Mouse (Mus musculus) CH12.LX (cell line): ENCODE data around the gene Tmprss6. TPM values are rescaled to one million over a fixed set of nuclear protein-coding genes. Genes with fewer than 3 reads are reported as not detected.

Source experiments
- DNase-seq: peaks from one replicate; pipeline ENCODE4 v3.0.0-alpha.2; 2013; ENCODE audit errors: extremely low read depth
- H3K27ac ChIP-seq: 2 replicates; pipeline ENCODE4 v1.5.1; 2012; ENCODE audit warnings: low read depth, mild to moderate bottlenecking, control low read depth, moderate library complexity; ENCODE audit not compliant: insufficient read depth
- H3K27me3 ChIP-seq: replicated peaks from 2 replicates; pipeline ENCODE3; 2012; ENCODE audit warnings: inconsistent platforms
- H3K36me3 ChIP-seq, 2 experiments: replicated peaks in 1 of 2; 2 replicates each; pipeline versions ENCODE3 to v1.6.1; 2012; ENCODE audit warnings: inconsistent platforms in 1 of 2, low read length in 1 of 2, mild to moderate bottlenecking in 1 of 2, mixed read lengths in 1 of 2, moderate library complexity in 1 of 2; ENCODE audit not compliant: control insufficient read depth in 1 of 2, insufficient read depth in 1 of 2
- H3K4me1 ChIP-seq, 2 experiments: 2 replicates each; pipeline ENCODE4 v1.6.1; 2012; ENCODE audit warnings: inconsistent platforms in 1 of 2, moderate library complexity in 1 of 2; ENCODE audit not compliant: insufficient read depth in 2 of 2, control insufficient read depth in 1 of 2
- H3K4me2 ChIP-seq: 2 replicates; pipeline ENCODE4 v1.6.1; 2012; ENCODE audit warnings: low read depth, mild to moderate bottlenecking, control low read depth; ENCODE audit not compliant: poor library complexity, insufficient read depth, severe bottlenecking
- H3K4me3 ChIP-seq, 3 experiments: fragments of 150-350 bp in 1 of 3; sonication (generic) in 1 of 3; replicated peaks in 1 of 3; 2 replicates each; pipeline versions ENCODE3 to v1.5.1; 2011 to 2012; ENCODE audit warnings: low read depth in 2 of 3, low read length in 2 of 3, mild to moderate bottlenecking in 2 of 3, moderate library complexity in 2 of 3, control low read depth in 1 of 3, improper control_type of control experiment in 1 of 3, inconsistent platforms in 1 of 3, mixed read lengths in 1 of 3; ENCODE audit not compliant: poor library complexity in 1 of 3
- H3K79me2 ChIP-seq: replicated peaks from 2 replicates; pipeline ENCODE4 v1.6.1; 2012; ENCODE audit warnings: mild to moderate bottlenecking, moderate library complexity; ENCODE audit not compliant: control insufficient read depth, poor library complexity, insufficient read depth, severe bottlenecking; ENCODE audit errors: extremely low read depth
- H3K9ac ChIP-seq: 2 replicates; pipeline ENCODE4 v1.6.1; 2012; ENCODE audit warnings: low read depth, mild to moderate bottlenecking, control low read depth, moderate library complexity; ENCODE audit not compliant: insufficient read depth
- H3K9me3 ChIP-seq: replicated peaks from 2 replicates; pipeline ENCODE3; 2012; ENCODE audit warnings: low read length, inconsistent platforms, mixed read lengths
- BHLHE40 ChIP-seq: IDR thresholded peaks from 2 replicates; pipeline ENCODE4 v1.6.1; 2011; ENCODE audit warnings: mild to moderate bottlenecking, low read depth, low read length, improper control_type of control experiment
- CHD2 ChIP-seq: IDR thresholded peaks from 2 replicates; pipeline ENCODE4 v1.6.1; 2011; ENCODE audit warnings: low read length, improper control_type of control experiment
- E2F4 ChIP-seq: IDR thresholded peaks from 2 replicates; pipeline ENCODE4 v1.6.1; 2011; ENCODE audit warnings: low read depth, low read length, improper control_type of control experiment; ENCODE audit not compliant: insufficient replicate concordance
- EP300 ChIP-seq: IDR thresholded peaks from 2 replicates; pipeline ENCODE4 v1.6.1; 2011; ENCODE audit warnings: low read length, improper control_type of control experiment
- ETS1 ChIP-seq: conservative IDR thresholded peaks from 2 replicates; pipeline ENCODE4 v1.6.1; 2012; ENCODE audit warnings: low read depth, mild to moderate bottlenecking, inconsistent platforms, low read length, improper control_type of control experiment, moderate library complexity
- GABPA ChIP-seq: IDR thresholded peaks from 2 replicates; pipeline ENCODE4 v1.6.1; 2012; ENCODE audit warnings: low read depth, low read length, improper control_type of control experiment, inconsistent platforms; ENCODE audit not compliant: insufficient replicate concordance
- HCFC1 ChIP-seq: IDR thresholded peaks from 2 replicates; pipeline ENCODE4 v1.6.1; 2012; ENCODE audit warnings: low read depth, mild to moderate bottlenecking, inconsistent platforms, low read length, improper control_type of control experiment
- IRF4 ChIP-seq: IDR thresholded peaks from 2 replicates; pipeline ENCODE4 v1.6.1; 2014; ENCODE audit warnings: low read depth, mild to moderate bottlenecking, inconsistent platforms, low read length, improper control_type of control experiment
- JUND ChIP-seq: conservative IDR thresholded peaks from 2 replicates; pipeline ENCODE4 v1.6.1; 2011; ENCODE audit warnings: low read depth, low read length, improper control_type of control experiment
- MXI1 ChIP-seq: IDR thresholded peaks from 2 replicates; pipeline ENCODE4 v1.6.1; 2011; ENCODE audit warnings: mild to moderate bottlenecking, low read depth, low read length, improper control_type of control experiment
- MYC ChIP-seq: IDR thresholded peaks from 2 replicates; pipeline ENCODE4 v1.6.1; 2011; ENCODE audit warnings: low read depth, mild to moderate bottlenecking, improper control_type of control experiment, low read length
- NELFE ChIP-seq: IDR thresholded peaks from 2 replicates; pipeline ENCODE4 v1.6.1; 2011; ENCODE audit warnings: low read depth, low read length, improper control_type of control experiment
- NRF1 ChIP-seq: IDR thresholded peaks from 2 replicates; pipeline ENCODE4 v1.6.1; 2014; ENCODE audit warnings: low read depth, mild to moderate bottlenecking, inconsistent platforms, low read length, improper control_type of control experiment, moderate library complexity
- PAX5 ChIP-seq: IDR thresholded peaks from 2 replicates; pipeline ENCODE4 v1.6.1; 2012; ENCODE audit warnings: low read length, inconsistent platforms, mixed read lengths
- POLR2A ChIP-seq: IDR thresholded peaks from 2 replicates; pipeline ENCODE4 v1.6.1; 2011; ENCODE audit warnings: low read depth, mild to moderate bottlenecking, improper control_type of control experiment, low read length
- RAD21 ChIP-seq: IDR thresholded peaks from 2 replicates; pipeline ENCODE4 v1.6.1; 2011; ENCODE audit warnings: low read depth, mild to moderate bottlenecking, low read length, improper control_type of control experiment, moderate library complexity
- SIN3A ChIP-seq: IDR thresholded peaks from 2 replicates; pipeline ENCODE4 v1.6.1; 2012; ENCODE audit warnings: low read length, improper control_type of control experiment, inconsistent platforms
- SMC3 ChIP-seq: IDR thresholded peaks from 2 replicates; pipeline ENCODE4 v1.6.1; 2011; ENCODE audit warnings: low read depth, low read length, improper control_type of control experiment
- UBTF ChIP-seq: IDR thresholded peaks from 2 replicates; pipeline ENCODE4 v1.6.1; 2012; ENCODE audit warnings: low read depth, mild to moderate bottlenecking, inconsistent platforms, low read length, improper control_type of control experiment, moderate library complexity
- USF1 ChIP-seq: IDR thresholded peaks from 2 replicates; pipeline ENCODE4 v1.6.1; 2014; ENCODE audit warnings: low read depth, mild to moderate bottlenecking, inconsistent platforms, low read length, improper control_type of control experiment
- ZKSCAN1 ChIP-seq: IDR thresholded peaks from 2 replicates; pipeline ENCODE4 v1.6.1; 2012; ENCODE audit warnings: low read depth, inconsistent platforms, low read length, improper control_type of control experiment, borderline replicate concordance
- ZMIZ1 ChIP-seq: IDR thresholded peaks from 2 replicates; pipeline ENCODE4 v1.6.1; 2012; ENCODE audit warnings: low read depth, mild to moderate bottlenecking, inconsistent platforms, low read length, improper control_type of control experiment
- dilution Hi-C: fragments of 300-500 bp; cut with MboI; formaldehyde crosslinking; loops from 2 replicates; pipeline ENCODE4 v1.14.3; 2020; ENCODE audit warnings: low sequenced_read_pairs; ENCODE audit not compliant: extremely low pct_unique_long_range_greater_than_20kb, extremely low pct_ligation_motif_present
- in situ Hi-C: fragments of 300-500 bp; cut with MboI; formaldehyde crosslinking; loops from 3 replicates; pipeline ENCODE4 v1.14.3; 2019; ENCODE audit warnings: low sequenced_read_pairs, low pct_ligation_motif_present, low pct_unique_long_range_greater_than_20kb, mixed read lengths
- polyA plus RNA-seq: library from polyadenylated mRNA; unstranded; fragments of >175 nt; gene quantifications from 2 replicates; pipeline ENCODE4 v1.2.1, GENCODE M21; 2012; ENCODE audit warnings: low read depth; ENCODE audit not compliant: insufficient read length
- total RNA-seq, 2 experiments: library from RNA; depleted of rRNA; stranded (reverse); fragments of 300-350 nt in 1 of 2; fragments of >200 nt in 1 of 2; gene quantifications; 2 replicates each; pipeline ENCODE4 v1.2.3; 2012 to 2014

Gene Tmprss6
- total and polyA plus RNA-seq, 3 experiments: 0.24 to 0.54 (median 0.34) TPM

DNA sequence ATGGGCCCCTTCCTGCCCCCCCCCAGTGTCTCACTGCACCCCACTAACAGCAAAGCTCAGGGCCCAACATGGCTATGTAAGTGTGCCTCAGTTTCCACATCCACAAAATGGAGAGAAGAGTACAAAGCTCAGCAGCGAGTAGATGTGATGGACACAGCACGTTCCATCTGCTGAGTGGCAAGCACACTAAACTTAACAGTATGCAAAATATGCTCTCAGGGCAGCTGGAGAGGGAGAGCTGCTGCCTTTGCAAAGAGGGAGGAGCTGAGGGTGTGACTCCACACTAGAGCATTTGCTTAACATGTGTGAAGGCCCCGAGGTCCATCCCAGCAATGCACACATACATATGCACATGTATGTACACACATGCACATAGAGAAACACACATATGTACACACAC lies 15.5 kb downstream of the Tmprss6 start:
- DNase-seq: peak; percentile 61
- dilution Hi-C loops: no loop called here

DNA sequence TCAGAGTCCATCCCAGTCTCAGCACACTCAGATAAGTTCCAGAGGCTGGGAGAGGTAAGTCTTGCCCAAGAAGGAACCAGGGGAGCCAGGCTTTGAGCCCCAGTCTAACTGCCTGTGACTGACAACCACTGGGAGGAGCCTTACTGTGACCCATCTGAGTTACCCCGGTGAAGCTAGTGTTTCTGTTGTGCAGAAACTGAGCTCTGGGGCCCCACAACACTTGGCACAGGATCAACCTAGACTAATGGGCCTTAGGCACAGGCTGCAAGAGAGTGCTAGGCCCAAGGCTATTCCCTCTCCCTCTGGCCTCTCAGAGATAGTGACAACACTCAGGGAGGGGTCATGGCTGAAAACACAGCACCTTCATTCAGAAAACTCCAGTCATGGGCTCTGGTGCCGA lies 17.2 kb downstream of the Tmprss6 start:
- no peak overlapping the region for H3K4me3 ChIP-seq
- no peaks in the 10 kb centered on the region for H3K36me3 ChIP-seq
- no peaks in the 10 kb centered on the region for H3K79me2 ChIP-seq
- H3K9ac ChIP-seq: no peak overlapping the region
- peaks cover 3% of the 10 kb centered on the region for H3K9me3 ChIP-seq
- TF ChIP-seq MYC (no peak), IRF4 (no peak), EP300 (no peak), ZMIZ1 (no peak), NRF1 (no peak), ZKSCAN1 (no peak), HCFC1 (no peak), CHD2 (no peak), E2F4 (no peak), SMC3 (no peak), POLR2A (no peak), MXI1 (no peak), NELFE (no peak), SIN3A (no peak), GABPA (no peak), RAD21 (no peak), USF1 (no peak), BHLHE40 (no peak)
- no peak overlapping the region for H3K27ac ChIP-seq
- peaks cover 42 to 64% of the 10 kb centered on the region in 2 experiments for H3K4me1 ChIP-seq
- H3K4me2 ChIP-seq: no peak overlapping the region
- dilution Hi-C loops: no loop called here
- in situ Hi-C loops: no loop called here
- DNase-seq: no peak
- no peaks in the 10 kb centered on the region for H3K27me3 ChIP-seq

More for the DNA sequence above, 15.5 kb downstream of the Tmprss6 start:
- TF ChIP-seq E2F4 (no peak), BHLHE40 (peak; percentile 71), PAX5 (no peak), JUND (no peak), HCFC1 (no peak), UBTF (no peak), MYC (0 out of 2 replicates have a peak, but pooled peaks have one; percentile 47), ETS1 (peak; percentile 46; the same call in 1 of the 2 replicates)
- Histone ChIP-seq H3K9me3 (peaks cover 3% of the 10 kb centered on the region), H3K36me3 (no peaks in the 10 kb centered on the region), H3K27ac (no peak overlapping the region), H3K27me3 (no peaks in the 10 kb centered on the region), H3K9ac (no peak overlapping the region), H3K79me2 (no peaks in the 10 kb centered on the region), H3K4me1 (peaks cover 42 to 56% of the 10 kb centered on the region in 2 experiments), H3K4me2 (no peak overlapping the region), H3K4me3 (peak overlapping the region in 1 of 3 experiments; percentile 44)
- in situ Hi-C loops: no loop called here
